Mouse (Mus musculus): Measurements from ENCODE around the gene 1700109H08Rik.

- TF ChIP-seq TAL1 (IDR thresholded peaks at IDR 0.05; ENCODE audit: low read length) (no peak), GATA1 (IDR thresholded peaks at IDR 0.05; ENCODE audit: low read length) (no peak)
These were observed 32.6 kb upstream of the 1700109H08Rik start for GRCm38 (mm10) chr5:3538505-3539472.

Measured in erythroblast, embryonic 14.5 days (primary cell).